Mouse (Mus musculus): ENCODE data around the gene Fbxo3. TPM values are rescaled to one million over a fixed set of nuclear protein-coding genes. Genes with fewer than 3 reads are reported as not detected.
"Not testable (repeated sequence)": the region's sequence is repeated elsewhere in the genome, so short reads cannot be mapped to it uniquely, and the experiment has no call there.

The Fbxo3 gene
- total RNA-seq (2014; rRNA removed): 65.2 and 78.2 TPM in 2 replicates
- 41.6 and 54.9 TPM in 2 replicates for polyA plus RNA-seq (2015; fragmentation: Nextera tagmentation; extraction: Ambion mirVana)

- Histone ChIP-seq H3K36me3 (ENCODE audit: insufficient read depth) (peaks cover 3% of the 10 kb centered on the region; the same call in 1 of the 2 replicates), H3K4me3 (ENCODE audit: low read depth, low read length) (peak within 1 kb of the TSS; percentile 67), H3K9ac (peak within 1 kb of the TSS; percentile 95), H3K4me1 (ENCODE audit: insufficient read depth) (peaks cover 10% of the 10 kb centered on the region), H3K27ac (ENCODE audit: low read depth, low read length) (peak within 1 kb of the TSS; percentile 36; the same call in 1 of the 2 replicates), H3K4me2 (ENCODE audit: low read depth) (peak within 1 kb of the TSS; percentile 87), H3K9me3 (ENCODE audit: low read length) (no peaks in the 10 kb centered on the region), H3K27me3 (ENCODE audit: insufficient read depth, low read length) (no peaks in the 10 kb centered on the region)
- TF ChIP-seq CTCF (IDR thresholded peaks at IDR 0.05; ENCODE audit: low read depth): peak; percentile 29; the same call in 1 of the 2 replicates
- DNase-seq (peak; percentile 73), ATAC-seq (peak; percentile 94)
- WGBS: 2% methylated on average over 41 of the region's 44 CpGs
Measured at GRCm38 (mm10) chr2:104027458-104028138, at the start of gene Fbxo3. Gene Fbxo3, plus strand, starts transcription at chr2:104027721.

GRCm38 (mm10) chr2:103982250-103982649, 45.3 kb upstream of the Fbxo3 start:
- no peak overlapping the region for H3K9ac ChIP-seq
- peak; percentile 93 for ATAC-seq
- H3K27me3 ChIP-seq (ENCODE audit: insufficient read depth, low read length): no peaks in the 10 kb centered on the region
- WGBS: 5% methylated on average over 5 of the region's 5 CpGs
- no peak overlapping the region for H3K27ac ChIP-seq (ENCODE audit: low read depth, low read length)
- peak; percentile 88 for DNase-seq
- no peaks in the 10 kb centered on the region for H3K4me1 ChIP-seq (ENCODE audit: insufficient read depth)
- peak; percentile 92 for TF ChIP-seq CTCF (IDR thresholded peaks at IDR 0.05; ENCODE audit: low read depth)
- H3K36me3 ChIP-seq (ENCODE audit: insufficient read depth): no peaks in the 10 kb centered on the region
- no peak overlapping the region for H3K4me3 ChIP-seq (ENCODE audit: low read depth, low read length)
- H3K9me3 ChIP-seq (ENCODE audit: low read length): no peaks in the 10 kb centered on the region
- H3K4me2 ChIP-seq (ENCODE audit: low read depth): no peak overlapping the region

GRCm38 (mm10) chr2:103983146-103983545, 44.4 kb upstream of the Fbxo3 start:
- no peak overlapping the region for H3K4me2 ChIP-seq (ENCODE audit: low read depth)
- H3K9me3 ChIP-seq (ENCODE audit: low read length): no peaks in the 10 kb centered on the region
- H3K9ac ChIP-seq: no peak overlapping the region
- no peak overlapping the region for H3K27ac ChIP-seq (ENCODE audit: low read depth, low read length)
- no peaks in the 10 kb centered on the region for H3K27me3 ChIP-seq (ENCODE audit: insufficient read depth, low read length)
- no peak for DNase-seq
- ATAC-seq: no peak
- no peaks in the 10 kb centered on the region for H3K4me1 ChIP-seq (ENCODE audit: insufficient read depth)
- WGBS: 93% methylated on average over 10 of the region's 10 CpGs
- no peak overlapping the region for H3K4me3 ChIP-seq (ENCODE audit: low read depth, low read length)
- no peaks in the 10 kb centered on the region for H3K36me3 ChIP-seq (ENCODE audit: insufficient read depth)
- TF ChIP-seq CTCF (IDR thresholded peaks at IDR 0.05; ENCODE audit: low read depth): no peak

- H3K27me3 ChIP-seq (ENCODE audit: insufficient read depth, low read length); DNase-seq; H3K4me2 ChIP-seq (ENCODE audit: low read depth); H3K9me3 ChIP-seq (ENCODE audit: low read length); H3K9ac ChIP-seq; H3K36me3 ChIP-seq (ENCODE audit: insufficient read depth); H3K4me1 ChIP-seq (ENCODE audit: insufficient read depth); ATAC-seq; H3K4me3 ChIP-seq (ENCODE audit: low read depth, low read length); H3K27ac ChIP-seq (ENCODE audit: low read depth, low read length): not testable (repeated sequence)
- WGBS: 77% methylated on average over 5 of the region's 8 CpGs
Measured at GRCm38 (mm10) chr2:103987595-103987994, 39.9 kb upstream of the Fbxo3 start.

- DNase-seq: no peak
- H3K27me3 ChIP-seq (ENCODE audit: insufficient read depth, low read length): no peaks in the 10 kb centered on the region
- WGBS: 88% methylated on average over 6 of the region's 6 CpGs
Measured at GRCm38 (mm10) chr2:103989724-103990123, 37.8 kb upstream of the Fbxo3 start.

GRCm38 (mm10) chr2:103991303-103991702, 36.2 kb upstream of the Fbxo3 start:
- Histone ChIP-seq H3K27ac (ENCODE audit: low read depth, low read length) (no peak overlapping the region), H3K4me3 (ENCODE audit: low read depth, low read length) (no peak overlapping the region), H3K4me2 (ENCODE audit: low read depth) (no peak overlapping the region), H3K4me1 (ENCODE audit: insufficient read depth) (no peaks in the 10 kb centered on the region), H3K9me3 (ENCODE audit: low read length) (no peaks in the 10 kb centered on the region), H3K9ac (no peak overlapping the region), H3K27me3 (ENCODE audit: insufficient read depth, low read length) (no peaks in the 10 kb centered on the region), H3K36me3 (ENCODE audit: insufficient read depth) (no peaks in the 10 kb centered on the region)
- ATAC-seq (no peak), DNase-seq (no peak)
- TF ChIP-seq CTCF (IDR thresholded peaks at IDR 0.05; ENCODE audit: low read depth): peak; percentile 15; the same call in 1 of the 2 replicates

More at GRCm38 (mm10) chr2:103989724-103990123, 37.8 kb upstream of the Fbxo3 start:
- no peak for ATAC-seq
- no peaks in the 10 kb centered on the region for H3K9me3 ChIP-seq (ENCODE audit: low read length)
- H3K36me3 ChIP-seq (ENCODE audit: insufficient read depth): no peaks in the 10 kb centered on the region
- H3K4me3 ChIP-seq (ENCODE audit: low read depth, low read length): no peak overlapping the region
- H3K4me1 ChIP-seq (ENCODE audit: insufficient read depth): no peaks in the 10 kb centered on the region
- no peak overlapping the region for H3K4me2 ChIP-seq (ENCODE audit: low read depth)
- no peak overlapping the region for H3K9ac ChIP-seq
- H3K27ac ChIP-seq (ENCODE audit: low read depth, low read length): no peak overlapping the region
- no peak for TF ChIP-seq CTCF (IDR thresholded peaks at IDR 0.05; ENCODE audit: low read depth)

- no peak for TF ChIP-seq CTCF (IDR thresholded peaks at IDR 0.05; ENCODE audit: low read depth)
- peak overlapping the region; percentile 9; the same call in 1 of the 2 replicates for H3K4me2 ChIP-seq (ENCODE audit: low read depth)
- no peaks in the 10 kb centered on the region for H3K4me1 ChIP-seq (ENCODE audit: insufficient read depth)
- 58% methylated on average over 9 of the region's 9 CpGs for WGBS
- no peaks in the 10 kb centered on the region for H3K27me3 ChIP-seq (ENCODE audit: insufficient read depth, low read length)
- H3K9ac ChIP-seq: no peak overlapping the region
- no peak overlapping the region for H3K4me3 ChIP-seq (ENCODE audit: low read depth, low read length)
- no peaks in the 10 kb centered on the region for H3K36me3 ChIP-seq (ENCODE audit: insufficient read depth)
- DNase-seq (no peak), ATAC-seq (peak; percentile 42; the same call in 1 of the 2 replicates)
- no peaks in the 10 kb centered on the region for H3K9me3 ChIP-seq (ENCODE audit: low read length)
- no peak overlapping the region for H3K27ac ChIP-seq (ENCODE audit: low read depth, low read length)
Measured at GRCm38 (mm10) chr2:103992162-103992561, 35.4 kb upstream of the Fbxo3 start.
